Mouse (Mus musculus): ENCODE data around the gene Lin7a. TPM values are rescaled to one million over a fixed set of nuclear protein-coding genes. Genes with fewer than 3 reads are reported as not detected.

Gene Lin7a
- polyA plus RNA-seq, 1 experiment: not detected

- no peak for TF ChIP-seq POLR2A (IDR thresholded peaks at IDR 0.05; ENCODE audit: insufficient read depth, low read depth, low read length)
- no peak for TF ChIP-seq CTCF (IDR thresholded peaks at IDR 0.05; ENCODE audit: insufficient read depth, low read depth, low read length)
- H3K4me3 ChIP-seq (ENCODE audit: insufficient read depth, low read depth, low read length): no peak overlapping the region
- H3K4me1 ChIP-seq (ENCODE audit: control insufficient read depth, insufficient read depth, low read length): no peaks in the 10 kb centered on the region
- no peak overlapping the region for H3K27ac ChIP-seq (ENCODE audit: insufficient read depth, low read depth, low read length)
- WGBS: 92% methylated on average over 7 of the region's 7 CpGs
These were observed 36.8 kb upstream of the Lin7a start for GRCm38 (mm10) chr10:107234421-107235400.

DNA sequence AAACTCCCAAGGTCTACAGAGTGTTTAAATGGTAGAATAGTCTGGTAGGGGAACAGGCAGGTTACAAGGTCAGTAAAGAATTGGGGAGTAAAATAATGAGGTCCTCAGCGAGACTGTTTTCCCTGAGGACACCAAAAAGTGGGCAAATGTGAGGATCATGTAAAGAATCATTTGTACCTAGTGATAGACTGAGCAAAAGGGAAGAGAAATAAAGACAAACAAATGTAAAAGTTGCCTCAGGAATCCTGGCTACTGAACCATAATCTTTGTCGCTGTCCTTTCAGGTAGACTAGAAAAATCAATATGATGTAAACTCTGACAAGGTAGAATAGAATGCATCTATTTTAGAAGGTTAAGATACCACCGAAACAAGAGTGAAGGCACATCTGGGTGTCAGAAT, 36.0 kb upstream of the Lin7a start:
- WGBS: 93% methylated on average over 3 of the region's 3 CpGs
- no peak overlapping the region for H3K27ac ChIP-seq (ENCODE audit: insufficient read depth, low read depth, low read length)
- H3K4me1 ChIP-seq (ENCODE audit: control insufficient read depth, insufficient read depth, low read length): no peaks in the 10 kb centered on the region
- no peak overlapping the region for H3K4me3 ChIP-seq (ENCODE audit: insufficient read depth, low read depth, low read length)
- TF ChIP-seq CTCF (IDR thresholded peaks at IDR 0.05; ENCODE audit: insufficient read depth, low read depth, low read length) (no peak), POLR2A (IDR thresholded peaks at IDR 0.05; ENCODE audit: insufficient read depth, low read depth, low read length) (no peak)

DNA sequence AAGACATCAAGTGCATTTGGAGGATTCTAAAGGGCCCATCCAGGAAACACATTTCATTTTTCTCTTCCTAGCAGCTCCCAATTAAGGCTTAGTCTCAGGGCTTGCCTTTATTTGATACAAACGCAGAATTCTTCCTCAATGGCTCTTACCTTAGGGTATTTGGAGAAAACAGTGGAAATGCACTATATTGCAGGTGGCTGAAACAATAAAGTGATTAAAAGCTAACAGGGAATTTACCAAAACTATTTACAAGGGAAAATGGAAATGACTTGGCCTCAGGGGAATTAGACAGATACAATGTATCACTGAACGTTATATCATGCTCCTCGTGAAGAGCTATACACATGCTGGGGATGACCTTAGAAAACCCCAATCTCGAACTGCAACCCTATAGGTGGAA, 35.3 kb upstream of the Lin7a start:
- WGBS: 89% methylated on average over 4 of the region's 4 CpGs
- TF ChIP-seq CTCF (IDR thresholded peaks at IDR 0.05; ENCODE audit: insufficient read depth, low read depth, low read length) (no peak), POLR2A (IDR thresholded peaks at IDR 0.05; ENCODE audit: insufficient read depth, low read depth, low read length) (no peak)
- H3K4me3 ChIP-seq (ENCODE audit: insufficient read depth, low read depth, low read length): no peak overlapping the region
- H3K4me1 ChIP-seq (ENCODE audit: control insufficient read depth, insufficient read depth, low read length): no peaks in the 10 kb centered on the region
- no peak overlapping the region for H3K27ac ChIP-seq (ENCODE audit: insufficient read depth, low read depth, low read length)

GRCm38 (mm10) chr10:107237076-107237475, 34.4 kb upstream of the Lin7a start:
- Histone ChIP-seq H3K27ac (ENCODE audit: insufficient read depth, low read depth, low read length) (no peak overlapping the region), H3K4me3 (ENCODE audit: insufficient read depth, low read depth, low read length) (no peak overlapping the region), H3K4me1 (ENCODE audit: control insufficient read depth, insufficient read depth, low read length) (no peaks in the 10 kb centered on the region)
- TF ChIP-seq POLR2A (IDR thresholded peaks at IDR 0.05; ENCODE audit: insufficient read depth, low read depth, low read length): no peak
- 85% methylated on average over 2 of the region's 2 CpGs for WGBS

DNA sequence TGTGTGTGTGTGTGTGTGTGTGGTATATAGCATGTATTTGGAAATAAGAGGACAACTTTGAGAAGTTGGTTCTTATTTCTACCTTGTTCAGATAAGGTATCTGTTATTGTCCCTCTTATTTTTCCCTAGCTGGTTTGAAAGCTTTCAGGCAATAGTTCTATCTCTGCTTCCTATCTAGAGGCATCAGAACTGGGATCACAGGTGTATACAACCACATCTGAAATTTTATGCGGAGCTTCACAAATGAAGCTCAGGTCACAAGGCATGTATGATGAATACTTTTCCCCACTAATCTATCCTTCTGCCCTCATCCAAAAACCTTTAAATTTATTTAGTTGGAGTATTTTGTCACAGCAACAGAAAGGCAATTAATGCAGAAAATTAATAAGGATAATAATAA, 33.8 kb upstream of the Lin7a start:
- 97% methylated on average over 1 of the region's 1 CpGs for WGBS
- H3K4me1 ChIP-seq (ENCODE audit: control insufficient read depth, insufficient read depth, low read length): no peaks in the 10 kb centered on the region
- no peak overlapping the region for H3K4me3 ChIP-seq (ENCODE audit: insufficient read depth, low read depth, low read length)
- no peak for TF ChIP-seq CTCF (IDR thresholded peaks at IDR 0.05; ENCODE audit: insufficient read depth, low read depth, low read length)
- no peak for TF ChIP-seq POLR2A (IDR thresholded peaks at IDR 0.05; ENCODE audit: insufficient read depth, low read depth, low read length)
- no peak overlapping the region for H3K27ac ChIP-seq (ENCODE audit: insufficient read depth, low read depth, low read length)

GRCm38 (mm10) chr10:107238151-107238860, 33.2 kb upstream of the Lin7a start:
- Histone ChIP-seq H3K4me3 (ENCODE audit: insufficient read depth, low read depth, low read length) (no peak overlapping the region), H3K27ac (ENCODE audit: insufficient read depth, low read depth, low read length) (no peak overlapping the region), H3K4me1 (ENCODE audit: control insufficient read depth, insufficient read depth, low read length) (no peaks in the 10 kb centered on the region)
- TF ChIP-seq CTCF (IDR thresholded peaks at IDR 0.05; ENCODE audit: insufficient read depth, low read depth, low read length) (no peak), POLR2A (IDR thresholded peaks at IDR 0.05; ENCODE audit: insufficient read depth, low read depth, low read length) (no peak)
- 76% methylated on average over 2 of the region's 2 CpGs for WGBS

DNA sequence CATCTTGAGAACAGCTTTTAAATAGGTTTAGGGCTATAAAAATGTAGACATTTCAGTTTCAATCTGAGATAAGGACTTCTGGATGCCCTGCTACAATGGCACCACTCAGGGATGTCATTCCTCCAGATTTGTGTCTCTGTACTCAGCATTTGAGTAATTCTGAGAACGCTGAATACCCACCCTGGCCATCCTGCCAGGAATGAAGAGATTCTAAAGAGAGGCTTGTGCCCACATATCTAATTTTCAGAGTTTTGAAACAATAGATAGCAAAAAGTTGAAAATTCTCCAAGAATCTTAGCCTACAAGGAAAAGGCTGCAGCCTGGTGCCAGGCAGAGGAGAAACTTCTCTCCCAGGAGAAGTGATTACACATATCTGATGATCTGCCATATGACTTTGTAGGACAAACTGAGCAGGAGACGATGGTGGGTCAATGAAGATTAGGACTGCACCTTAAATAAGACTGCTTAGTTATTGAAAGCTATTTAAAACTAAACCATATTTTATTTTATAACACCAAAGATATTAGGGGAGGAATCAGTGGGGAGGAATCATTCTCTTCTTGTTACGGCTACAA, 32.5 kb upstream of the Lin7a start:
- 77% methylated on average over 3 of the region's 3 CpGs for WGBS

DNA sequence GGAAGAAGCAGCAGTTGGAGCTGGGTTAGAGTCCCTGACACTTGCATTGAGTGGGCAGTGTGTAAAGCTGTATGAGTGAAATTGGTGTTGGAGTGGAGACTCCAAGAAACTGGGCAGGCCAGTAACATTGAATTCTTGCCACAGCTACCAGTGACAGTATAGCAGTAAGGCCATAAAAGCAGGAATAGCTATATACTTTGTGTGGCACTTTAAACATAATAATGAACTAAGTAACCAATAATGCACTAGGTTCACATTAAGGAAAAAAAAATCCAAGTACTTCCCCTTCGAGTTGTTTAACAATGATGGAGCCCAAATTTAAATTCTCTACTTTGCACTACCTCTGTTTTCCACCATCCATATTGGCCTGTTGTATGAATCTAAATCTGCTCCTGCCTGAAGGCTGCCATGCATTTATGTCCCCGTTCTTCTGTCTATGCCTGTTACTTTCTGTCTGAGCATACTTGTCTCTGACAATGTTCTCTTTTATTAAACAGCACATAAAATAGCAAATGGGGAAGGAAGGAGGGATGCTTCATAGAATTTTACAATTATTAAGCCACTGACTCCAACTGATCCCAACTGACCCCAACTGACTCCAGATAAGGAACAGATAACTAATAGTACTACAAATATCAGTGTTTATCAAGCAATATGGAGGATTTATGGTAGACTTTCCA, 31.7 kb upstream of the Lin7a start:
- no peaks in the 10 kb centered on the region for H3K4me1 ChIP-seq (ENCODE audit: control insufficient read depth, insufficient read depth, low read length)
- H3K4me3 ChIP-seq (ENCODE audit: insufficient read depth, low read depth, low read length): no peak overlapping the region
- no peak for TF ChIP-seq CTCF (IDR thresholded peaks at IDR 0.05; ENCODE audit: insufficient read depth, low read depth, low read length)
- no peak for TF ChIP-seq POLR2A (IDR thresholded peaks at IDR 0.05; ENCODE audit: insufficient read depth, low read depth, low read length)
- 84% methylated on average over 2 of the region's 2 CpGs for WGBS
- H3K27ac ChIP-seq (ENCODE audit: insufficient read depth, low read depth, low read length): no peak overlapping the region

More for the DNA sequence above, 32.5 kb upstream of the Lin7a start:
- no peaks in the 10 kb centered on the region for H3K4me1 ChIP-seq (ENCODE audit: control insufficient read depth, insufficient read depth, low read length)
- TF ChIP-seq POLR2A (IDR thresholded peaks at IDR 0.05; ENCODE audit: insufficient read depth, low read depth, low read length) (no peak), CTCF (IDR thresholded peaks at IDR 0.05; ENCODE audit: insufficient read depth, low read depth, low read length) (no peak)
- no peak overlapping the region for H3K4me3 ChIP-seq (ENCODE audit: insufficient read depth, low read depth, low read length)
- no peak overlapping the region for H3K27ac ChIP-seq (ENCODE audit: insufficient read depth, low read depth, low read length)

Measured in olfactory bulb, adult 2 months (tissue).